Mouse (Mus musculus): Measurements from ENCODE around the gene Insl6.

GRCm38 (mm10) chr19:29371284-29372081, 46.3 kb upstream of the Insl6 start:
- TF ChIP-seq POLR2A (IDR thresholded peaks at IDR 0.05; ENCODE audit: low read depth, low read length) (no peak), UBTF (IDR thresholded peaks at IDR 0.05; ENCODE audit: low read depth, low read length) (no peak), USF2 (conservative IDR thresholded peaks at IDR 0.05; ENCODE audit: low read depth, low read length) (no peak), RCOR1 (conservative IDR thresholded peaks at IDR 0.05; ENCODE audit: low read depth, low read length) (no peak), CTCF (conservative IDR thresholded peaks at IDR 0.05 in 1 of 2, IDR thresholded peaks at IDR 0.05 in 1 of 2; ENCODE audit: low read depth in 2 of 2, low read length in 2 of 2) (no peak), HCFC1 (IDR thresholded peaks at IDR 0.05; ENCODE audit: low read depth, low read length) (no peak), ZC3H11A (IDR thresholded peaks at IDR 0.05; ENCODE audit: low read depth, low read length) (no peak), EP300 (IDR thresholded peaks at IDR 0.05; ENCODE audit: low read length) (no peak; the same call in none of the 2 replicates), KAT2A (IDR thresholded peaks at IDR 0.05; ENCODE audit: insufficient replicate concordance, low read length) (no peak), ZNF384 (IDR thresholded peaks at IDR 0.05; ENCODE audit: low read depth, low read length) (no peak), SIN3A (IDR thresholded peaks at IDR 0.05; ENCODE audit: low read length) (no peak; the same call in 1 of the 2 replicates), CHD2 (IDR thresholded peaks at IDR 0.05; ENCODE audit: low read length) (no peak), MYC (IDR thresholded peaks at IDR 0.05; ENCODE audit: low read depth, low read length) (no peak), ETS1 (conservative IDR thresholded peaks at IDR 0.05; ENCODE audit: low read depth, low read length) (no peak)

Measured in CH12.LX (cell line).